Mouse (Mus musculus) liver, embryonic 16.5 days (tissue): Measurements from ENCODE around the gene Krtap3-1. TPM values are rescaled to one million over a fixed set of nuclear protein-coding genes. Genes with fewer than 3 reads are reported as not detected.
"Not testable (repeated sequence)": the region's sequence is repeated elsewhere in the genome, so short reads cannot be mapped to it uniquely, and the experiment has no call there.

Source experiments
- ATAC-seq: fragments of 200-750 bp; cut with Nextera tagmentation; 2 replicates; pipeline ENCODE4 v1.8.0; 2017; ENCODE audit warnings: low read depth, mild to moderate bottlenecking, moderate number of reproducible peaks, moderate library complexity
- H3K27ac ChIP-seq: fragments of 300-500 bp; sonication (generic); 2 replicates; pipeline ENCODE4 v1.5.1; 2014; ENCODE audit warnings: mild to moderate bottlenecking, low read length
- H3K27me3 ChIP-seq: fragments of 300-500 bp; sonication (generic); 2 replicates; pipeline ENCODE4 v1.6.1; 2014; ENCODE audit warnings: low read depth, low read length, mixed read lengths; ENCODE audit not compliant: control insufficient read depth, insufficient read depth
- H3K36me3 ChIP-seq: fragments of 300-500 bp; sonication (generic); 2 replicates; pipeline ENCODE4 v1.6.1; 2014; ENCODE audit warnings: mild to moderate bottlenecking; ENCODE audit not compliant: control insufficient read depth, insufficient read depth
- H3K4me1 ChIP-seq: fragments of 300-500 bp; sonication (generic); 2 replicates; pipeline ENCODE4 v1.6.1; 2014; ENCODE audit warnings: low read depth, low read length, mixed read lengths; ENCODE audit not compliant: control insufficient read depth
- H3K4me2 ChIP-seq: fragments of 300-500 bp; sonication (generic); 2 replicates; pipeline ENCODE4 v1.6.1; 2014; ENCODE audit warnings: low read depth, low read length, mixed read lengths
- H3K4me3 ChIP-seq: fragments of 300-500 bp; sonication (generic); 2 replicates; pipeline ENCODE4 v1.5.1; 2014; ENCODE audit warnings: low read depth, mild to moderate bottlenecking, low read length
- H3K9ac ChIP-seq: fragments of 300-500 bp; sonication (generic); 2 replicates; pipeline ENCODE4 v1.6.1; 2014; ENCODE audit warnings: low read depth, low read length
- H3K9me3 ChIP-seq: fragments of 300-500 bp; sonication (generic); replicated peaks from 2 replicates; pipeline ENCODE4 v1.6.1; 2016; ENCODE audit warnings: low read length; ENCODE audit not compliant: control insufficient read depth
- WGBS: fragments of 180-500 bp; shearing (Covaris S2); extraction: QIAGEN DNeasy Blood & Tissue Kit; methylation state at CpG from one replicate; pipeline ENCODE4 v1.1.7; 2014; ENCODE audit not compliant: insufficient replicate concordance; 5-methylcytosine and 5-hydroxymethylcytosine counted together
- polyA plus RNA-seq: library from polyadenylated mRNA; unstranded; fragments of >200 nt; fragmentation: Nextera tagmentation; extraction: Ambion mirVana; gene quantifications from 2 replicates; pipeline ENCODE4 v1.2.1, GENCODE M21; 2015

The Krtap3-1 gene
- not detected in 2 replicates for polyA plus RNA-seq

GRCm38 (mm10) chr11:99566530-99566929, at the start of gene Krtap3-1:
Krtap3-1 (minus strand) TSS chr11:99566630.
- H3K9ac ChIP-seq = no peak within 1 kb of the TSS
- no peaks in the 10 kb centered on the region for H3K36me3 ChIP-seq
- no peak within 1 kb of the TSS for H3K4me3 ChIP-seq
- 82% methylated on average over 7 of the region's 7 CpGs for WGBS
- no peaks in the 10 kb centered on the region for H3K9me3 ChIP-seq
- no peaks in the 10 kb centered on the region for H3K4me1 ChIP-seq
- no peak within 1 kb of the TSS for H3K27ac ChIP-seq
- no peak within 1 kb of the TSS for H3K4me2 ChIP-seq
- no peaks in the 10 kb centered on the region for H3K27me3 ChIP-seq
- no peak for ATAC-seq

DNA sequence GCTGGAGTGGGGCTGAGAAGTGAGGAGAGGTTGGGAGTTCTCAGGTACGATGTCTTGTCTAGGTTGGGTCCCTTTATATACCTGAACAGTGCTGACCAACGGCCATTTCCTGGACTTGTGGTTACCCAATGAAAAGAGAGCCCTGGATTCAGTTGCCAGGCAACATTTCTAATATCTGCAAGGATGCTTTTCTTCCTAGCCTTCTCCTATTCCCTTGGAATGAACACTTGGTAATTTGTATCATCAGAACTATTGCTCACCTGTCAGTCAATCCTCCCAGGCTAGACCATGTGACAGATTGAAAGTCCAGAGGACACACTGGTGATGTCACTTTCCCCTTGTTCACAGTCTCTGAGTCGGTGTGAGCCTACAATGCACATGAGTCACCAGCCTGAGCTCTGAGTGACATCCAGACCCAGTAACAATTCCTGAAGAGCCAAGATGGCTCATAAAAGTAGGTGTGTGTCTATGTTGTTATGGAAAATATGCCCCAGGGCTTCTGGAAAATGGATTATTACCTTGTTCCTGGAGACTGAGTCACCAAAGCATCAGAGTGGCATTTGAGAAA, 48.5 kb upstream of the Krtap3-1 start, which contains the start of gene Krtap2-4:
Krtap2-4 (minus strand) TSS at position 51 of the 568 bp plus-strand sequence.
- ATAC-seq = no peak

DNA sequence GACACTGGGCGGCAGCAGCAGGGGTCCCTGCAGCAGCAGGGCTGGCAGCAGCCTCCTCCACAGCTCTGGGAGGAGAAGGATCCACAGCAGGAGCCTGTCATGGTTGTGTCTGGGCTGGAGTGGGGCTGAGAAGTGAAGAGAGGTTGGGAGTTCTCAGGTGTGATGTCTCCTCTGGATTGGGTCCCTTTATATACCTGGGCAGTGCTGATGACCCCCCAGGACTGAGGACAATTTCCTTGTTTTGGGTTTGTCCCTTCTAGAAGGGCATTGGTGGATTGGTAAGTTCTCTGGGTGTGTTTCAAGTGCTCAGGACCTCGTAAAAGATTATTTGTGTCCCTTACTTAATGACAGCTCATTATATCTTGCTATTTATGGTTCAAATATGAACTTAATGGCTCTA, 43.7 kb upstream of the Krtap3-1 start, which contains the start of gene Gm11937:
Gm11937 (minus strand) TSS at position 101 of the 400 bp plus-strand sequence.
- ATAC-seq, H3K4me3 ChIP-seq, H3K9me3 ChIP-seq, H3K27me3 ChIP-seq, H3K27ac ChIP-seq, H3K4me1 ChIP-seq, H3K4me2 ChIP-seq, H3K9ac ChIP-seq, H3K36me3 ChIP-seq: not testable (repeated sequence)
- 43% methylated on average over 2 of the region's 2 CpGs for WGBS

More for the DNA sequence above, 48.5 kb upstream of the Krtap3-1 start, which contains the start of gene Krtap2-4:
- no peaks in the 10 kb centered on the region for H3K36me3 ChIP-seq
- no peaks in the 10 kb centered on the region for H3K9me3 ChIP-seq
- WGBS = 35% methylated on average over 3 of the region's 3 CpGs
- H3K27ac ChIP-seq = no peak within 1 kb of the TSS
- H3K27me3 ChIP-seq = no peaks in the 10 kb centered on the region
- H3K9ac ChIP-seq = no peak within 1 kb of the TSS
- H3K4me2 ChIP-seq = no peak within 1 kb of the TSS
- H3K4me1 ChIP-seq = no peaks in the 10 kb centered on the region
- H3K4me3 ChIP-seq = no peak within 1 kb of the TSS

GRCm38 (mm10) chr11:99609126-99609525, 42.7 kb upstream of the Krtap3-1 start:
- ATAC-seq = no peak
- Histone ChIP-seq H3K9me3 (no peaks in the 10 kb centered on the region), H3K4me1 (no peaks in the 10 kb centered on the region), H3K4me3 (no peak overlapping the region), H3K36me3 (no peaks in the 10 kb centered on the region), H3K27me3 (no peaks in the 10 kb centered on the region), H3K27ac (no peak overlapping the region), H3K4me2 (no peak overlapping the region), H3K9ac (no peak overlapping the region)
- WGBS = 39% methylated on average over 1 of the region's 1 CpGs

- not testable (repeated sequence) for H3K27ac ChIP-seq, H3K4me1 ChIP-seq, H3K9me3 ChIP-seq, H3K4me3 ChIP-seq, H3K9ac ChIP-seq, ATAC-seq, H3K36me3 ChIP-seq, H3K27me3 ChIP-seq, H3K4me2 ChIP-seq
- 36% methylated on average over 1 of the region's 1 CpGs for WGBS
Measured at GRCm38 (mm10) chr11:99603208-99603607, 36.8 kb upstream of the Krtap3-1 start, which contains the start of gene Gm11938. Gm11938 (minus strand) TSS chr11:99603308.

GRCm38 (mm10) chr11:99597742-99598141, 31.3 kb upstream of the Krtap3-1 start, which contains the start of gene Krtap9-3:
Krtap9-3 (minus strand) TSS chr11:99598105.
- H3K9ac ChIP-seq, H3K27ac ChIP-seq, H3K36me3 ChIP-seq, H3K9me3 ChIP-seq, H3K4me3 ChIP-seq, H3K4me2 ChIP-seq, H3K4me1 ChIP-seq, ATAC-seq, H3K27me3 ChIP-seq: not testable (repeated sequence)
- WGBS = 76% methylated on average over 4 of the region's 6 CpGs

- no peaks in the 10 kb centered on the region for H3K27me3 ChIP-seq
- H3K4me1 ChIP-seq = no peaks in the 10 kb centered on the region
- 72% methylated on average over 6 of the region's 6 CpGs for WGBS
- no peak within 1 kb of the TSS for H3K9ac ChIP-seq
- H3K9me3 ChIP-seq = no peaks in the 10 kb centered on the region
- H3K4me3 ChIP-seq = no peak within 1 kb of the TSS
- H3K27ac ChIP-seq = no peak within 1 kb of the TSS
- H3K36me3 ChIP-seq = no peaks in the 10 kb centered on the region
- H3K4me2 ChIP-seq = no peak within 1 kb of the TSS
- no peak for ATAC-seq
Measured at GRCm38 (mm10) chr11:99590981-99591380, 24.6 kb upstream of the Krtap3-1 start, which contains the start of gene Krtap1-3. Krtap1-3 (minus strand) TSS chr11:99591339.

GRCm38 (mm10) chr11:99585096-99585495, 18.7 kb upstream of the Krtap3-1 start:
- no peak for ATAC-seq
- Histone ChIP-seq H3K9me3 (no peaks in the 10 kb centered on the region), H3K36me3 (no peaks in the 10 kb centered on the region), H3K27ac (no peak overlapping the region), H3K4me3 (no peak overlapping the region), H3K27me3 (no peaks in the 10 kb centered on the region), H3K9ac (no peak overlapping the region), H3K4me1 (no peaks in the 10 kb centered on the region), H3K4me2 (no peak overlapping the region)
- 69% methylated on average over 7 of the region's 7 CpGs for WGBS

DNA sequence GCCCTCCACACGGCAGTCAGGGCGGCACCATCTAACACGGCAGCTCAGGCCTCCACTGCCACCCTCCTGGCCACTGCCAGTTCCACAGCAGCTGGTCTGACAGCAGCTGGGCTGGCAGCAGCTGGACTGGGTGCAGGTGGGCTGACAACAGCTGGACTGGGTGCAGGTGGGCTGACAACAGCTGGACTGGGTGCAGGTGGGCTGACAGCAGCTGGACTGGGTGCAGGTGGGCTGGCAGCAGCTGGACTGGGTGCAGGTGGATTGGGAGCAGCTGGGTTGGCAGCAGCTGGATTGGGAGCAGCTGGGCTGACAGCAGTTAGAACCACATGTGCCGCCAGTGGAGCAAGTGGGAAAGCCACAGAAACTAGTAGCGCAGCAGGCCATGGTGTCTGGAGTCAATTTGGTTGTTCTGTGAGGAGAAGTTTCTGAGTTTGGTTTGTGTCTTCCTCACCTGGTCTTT, 16.8 kb upstream of the Krtap3-1 start, which contains the start of gene Krtap1-4:
Krtap1-4 (minus strand) TSS at position 410 of the 460 bp plus-strand sequence.
- no peak within 1 kb of the TSS for H3K4me3 ChIP-seq
- no peak within 1 kb of the TSS for H3K9ac ChIP-seq
- no peaks in the 10 kb centered on the region for H3K36me3 ChIP-seq
- WGBS = 67% methylated on average over 5 of the region's 5 CpGs
- H3K4me2 ChIP-seq = no peak within 1 kb of the TSS
- no peaks in the 10 kb centered on the region for H3K9me3 ChIP-seq
- no peaks in the 10 kb centered on the region for H3K27me3 ChIP-seq
- no peak for ATAC-seq
- no peak within 1 kb of the TSS for H3K27ac ChIP-seq
- no peaks in the 10 kb centered on the region for H3K4me1 ChIP-seq
